Mouse (Mus musculus) lung, embryonic 14.5 days (tissue): Measurements from ENCODE around the gene Apod. TPM values are rescaled to one million over a fixed set of nuclear protein-coding genes. Genes with fewer than 3 reads are reported as not detected.
"Not testable (repeated sequence)": the region's sequence is repeated elsewhere in the genome, so short reads cannot be mapped to it uniquely, and the experiment has no call there.

ENCODE experiments used
- ATAC-seq: fragments of 200-750 bp; cut with Nextera tagmentation; 2 replicates; pipeline ENCODE4 v1.8.0; 2017; ENCODE audit warnings: mild to moderate bottlenecking, moderate TSS enrichment, moderate library complexity; ENCODE audit not compliant: insufficient read depth
- DNase-seq: peaks from one replicate; pipeline ENCODE4 v3.0.0-alpha.2; 2015
- H3K27ac ChIP-seq: fragments of 300-500 bp; sonication (generic); 2 replicates; pipeline ENCODE4 v1.5.1; 2014; ENCODE audit warnings: low read depth, mild to moderate bottlenecking, moderate library complexity
- H3K27me3 ChIP-seq: fragments of 300-500 bp; sonication (generic); 2 replicates; pipeline ENCODE4 v1.6.1; 2014; ENCODE audit warnings: low read length, control low read depth; ENCODE audit not compliant: insufficient read depth
- H3K36me3 ChIP-seq: fragments of 300-500 bp; sonication (generic); 2 replicates; pipeline ENCODE4 v1.6.1; 2014; ENCODE audit warnings: control low read depth; ENCODE audit not compliant: insufficient read depth
- H3K4me1 ChIP-seq: fragments of 300-500 bp; sonication (generic); 2 replicates; pipeline ENCODE4 v1.6.1; 2014; ENCODE audit warnings: antibody characterized with exemption, control low read depth; ENCODE audit not compliant: insufficient read depth
- H3K4me2 ChIP-seq: fragments of 300-500 bp; sonication (generic); 2 replicates; pipeline ENCODE4 v1.6.1; 2014; ENCODE audit warnings: mild to moderate bottlenecking
- H3K4me3 ChIP-seq: fragments of 300-500 bp; sonication (generic); 2 replicates; pipeline ENCODE4 v1.5.1; 2014; ENCODE audit warnings: low read depth, low read length
- H3K9ac ChIP-seq: fragments of 300-500 bp; sonication (generic); 2 replicates; pipeline ENCODE4 v1.6.1; 2014
- H3K9me3 ChIP-seq: fragments of 300-500 bp; sonication (generic); 2 replicates; pipeline ENCODE4 v1.6.1; 2016; ENCODE audit warnings: low read depth, low read length, control low read depth
- CTCF ChIP-seq: IDR thresholded peaks from 2 replicates; pipeline ENCODE4 v1.5.1; 2016; ENCODE audit warnings: antibody characterized with exemption, low read depth
- WGBS: fragments of 180-500 bp; shearing (Covaris S2); extraction: QIAGEN DNeasy Blood & Tissue Kit; methylation state at CpG from one replicate; pipeline ENCODE4 v1.1.7; 2014; 5-methylcytosine and 5-hydroxymethylcytosine counted together
- polyA plus RNA-seq: library from polyadenylated mRNA; unstranded; fragments of >200 nt; fragmentation: Nextera tagmentation; extraction: Ambion mirVana; gene quantifications from 2 replicates; pipeline ENCODE4 v1.2.1, GENCODE M21; 2014

The Apod gene
- polyA plus RNA-seq, 1 experiment from 2014 or later, result not detected

DNA sequence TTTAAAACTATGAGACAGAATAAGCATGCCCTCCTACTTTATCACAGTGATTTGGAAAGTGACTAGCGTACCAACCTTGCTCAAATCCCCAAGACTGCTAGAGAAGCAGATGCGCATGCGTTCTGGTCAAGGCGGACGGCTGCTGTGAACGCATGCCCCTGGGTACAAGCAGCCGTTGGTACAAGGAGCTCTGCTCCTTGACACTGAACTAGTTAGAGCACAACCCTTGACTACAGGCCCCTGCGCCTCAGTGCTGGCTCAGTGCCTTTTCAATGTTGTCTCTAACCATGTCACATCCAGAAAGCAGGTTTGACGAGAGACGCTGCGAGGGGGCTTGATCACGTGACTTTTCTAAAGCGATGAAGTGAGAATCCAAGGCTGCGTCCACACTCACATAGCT is 10.5 kb upstream of the Apod start:
- Histone ChIP-seq H3K4me1 (no peaks in the 10 kb centered on the region), H3K4me2 (no peak overlapping the region), H3K27me3 (no peaks in the 10 kb centered on the region), H3K27ac (no peak overlapping the region), H3K9me3 (no peaks in the 10 kb centered on the region), H3K9ac (no peak overlapping the region), H3K36me3 (no peaks in the 10 kb centered on the region), H3K4me3 (no peak overlapping the region)
- 91% methylated on average over 14 of the region's 14 CpGs for WGBS
- DNase-seq (no peak), ATAC-seq (no peak)
- no peak for TF ChIP-seq CTCF

DNA sequence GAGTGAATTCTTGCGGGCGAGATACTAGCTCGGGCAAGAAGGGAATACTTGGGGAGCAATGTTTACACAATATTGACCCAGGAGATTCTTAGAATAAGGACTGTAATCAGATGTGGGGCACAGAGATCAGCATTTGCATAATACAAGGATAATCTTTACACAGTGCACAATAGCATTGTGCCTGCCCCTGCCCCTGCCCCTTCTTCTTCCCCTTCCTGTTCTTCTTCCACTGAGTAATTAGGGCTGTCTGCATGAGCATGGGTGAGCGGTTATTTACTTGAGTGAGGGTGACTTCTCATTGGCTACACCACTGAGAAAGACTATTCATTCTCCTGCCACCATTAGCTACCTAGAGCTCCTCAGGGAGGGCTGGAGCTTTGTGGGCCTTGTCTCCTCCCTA is 6.9 kb upstream of the Apod start:
- ATAC-seq (no peak), DNase-seq (no peak)
- no peak overlapping the region for H3K4me3 ChIP-seq
- no peak for TF ChIP-seq CTCF
- no peak overlapping the region for H3K4me2 ChIP-seq
- no peaks in the 10 kb centered on the region for H3K9me3 ChIP-seq
- WGBS, result 65% methylated on average over 4 of the region's 4 CpGs
- no peaks in the 10 kb centered on the region for H3K27me3 ChIP-seq
- no peak overlapping the region for H3K9ac ChIP-seq
- H3K4me1 ChIP-seq, result no peaks in the 10 kb centered on the region
- H3K36me3 ChIP-seq, result no peaks in the 10 kb centered on the region
- no peak overlapping the region for H3K27ac ChIP-seq

DNA sequence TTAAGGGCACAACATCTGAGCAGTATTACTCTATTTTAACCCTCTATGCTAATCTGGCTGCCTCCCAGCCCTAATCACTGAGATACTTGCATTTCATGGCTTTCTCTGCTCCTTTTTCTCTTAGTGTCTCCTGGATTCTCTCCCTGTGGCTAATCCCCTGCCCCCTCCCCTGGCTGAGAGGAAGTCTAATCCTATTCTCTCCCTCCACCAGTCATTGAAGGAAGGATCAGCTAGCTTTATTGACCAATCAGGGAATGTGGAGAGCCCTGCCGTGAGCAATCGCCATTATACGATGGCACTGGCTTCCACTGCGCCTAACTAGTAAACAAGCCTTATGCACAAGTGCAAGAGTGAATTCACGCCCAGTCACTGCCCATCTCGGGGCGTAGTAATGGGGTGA is 6.3 kb upstream of the Apod start:
- Histone ChIP-seq H3K27me3 (no peaks in the 10 kb centered on the region), H3K9me3 (no peaks in the 10 kb centered on the region), H3K27ac (no peak overlapping the region), H3K4me2 (no peak overlapping the region), H3K9ac (no peak overlapping the region), H3K36me3 (no peaks in the 10 kb centered on the region), H3K4me3 (no peak overlapping the region), H3K4me1 (no peaks in the 10 kb centered on the region)
- no peak for ATAC-seq
- DNase-seq, result no peak
- no peak for TF ChIP-seq CTCF
- WGBS, result 82% methylated on average over 7 of the region's 7 CpGs

DNA sequence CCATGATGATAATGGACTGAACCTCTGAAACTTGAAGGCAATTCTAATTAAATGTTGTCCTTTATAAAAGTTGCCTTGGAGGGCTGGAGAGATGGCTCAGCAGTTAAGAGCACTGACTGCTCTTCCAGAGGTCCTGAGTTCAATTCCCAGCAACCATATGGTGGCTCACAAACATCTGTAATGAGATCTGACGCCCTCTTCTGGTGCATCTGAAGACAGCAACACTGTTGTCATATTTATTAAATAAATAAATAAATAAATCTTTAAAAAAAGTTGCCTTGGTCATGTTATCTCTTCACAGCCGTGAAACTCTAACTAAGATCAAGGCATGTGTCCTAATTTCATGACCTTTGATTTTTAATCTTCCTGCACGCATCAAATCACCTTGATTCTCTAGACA is 5.1 kb upstream of the Apod start:
- H3K36me3 ChIP-seq, H3K27me3 ChIP-seq, ATAC-seq, H3K9me3 ChIP-seq, H3K27ac ChIP-seq, H3K4me1 ChIP-seq, H3K4me2 ChIP-seq, DNase-seq, H3K4me3 ChIP-seq, H3K9ac ChIP-seq: not testable (repeated sequence)
- 0 out of 2 replicates have a peak, but pooled peaks have one; percentile 7 for TF ChIP-seq CTCF
- 60% methylated on average over 3 of the region's 3 CpGs for WGBS

DNA sequence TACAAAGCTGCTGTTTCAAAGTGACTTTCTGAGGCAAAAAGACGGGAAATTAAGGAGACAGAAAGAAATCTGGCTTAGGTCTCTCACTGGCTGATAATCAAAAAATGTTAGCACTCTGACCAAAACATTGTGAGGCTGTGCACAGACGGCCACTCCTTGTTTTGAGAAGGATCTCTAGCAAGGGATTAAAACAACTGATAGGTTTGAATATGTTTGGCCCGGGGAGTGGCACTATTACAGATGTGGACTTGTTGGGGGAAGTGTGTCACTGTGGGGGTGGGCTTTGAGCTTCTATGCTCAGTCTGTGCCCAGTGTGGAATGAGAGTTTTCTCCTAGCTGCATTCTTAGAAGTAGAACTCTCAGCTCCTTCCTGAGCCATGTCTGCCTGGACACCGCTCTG is 4.7 kb upstream of the Apod start:
- TF ChIP-seq CTCF, result no peak

DNA sequence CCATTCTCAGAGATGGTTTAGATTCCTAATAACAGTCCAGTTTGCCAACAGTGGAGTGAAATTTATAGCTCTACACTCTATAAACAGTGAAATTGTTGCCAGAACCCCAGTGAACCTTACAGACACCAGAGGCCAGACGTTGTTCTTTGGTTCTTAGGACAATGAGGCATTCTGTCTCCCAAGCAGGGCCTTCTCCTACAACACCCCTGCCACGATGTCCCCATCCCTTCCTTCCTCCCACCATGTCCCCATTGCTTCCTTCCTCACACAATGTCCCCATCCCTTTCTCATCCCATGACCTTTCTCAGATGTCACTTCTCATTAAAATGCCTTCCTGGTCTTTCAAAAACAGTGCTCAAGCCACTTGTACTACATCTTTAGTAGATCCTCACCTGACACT is 3.8 kb upstream of the Apod start:
- DNase-seq (no peak), ATAC-seq (no peak)
- WGBS, result 63% methylated on average over 2 of the region's 2 CpGs
- TF ChIP-seq CTCF, result no peak
- H3K4me1 ChIP-seq, result no peaks in the 10 kb centered on the region
- no peak overlapping the region for H3K9ac ChIP-seq
- no peak overlapping the region for H3K4me3 ChIP-seq
- no peaks in the 10 kb centered on the region for H3K27me3 ChIP-seq
- no peaks in the 10 kb centered on the region for H3K9me3 ChIP-seq
- H3K4me2 ChIP-seq, result no peak overlapping the region
- H3K27ac ChIP-seq, result no peak overlapping the region
- H3K36me3 ChIP-seq, result no peaks in the 10 kb centered on the region

More for the DNA sequence above, 4.7 kb upstream of the Apod start:
- Histone ChIP-seq H3K4me1 (no peaks in the 10 kb centered on the region), H3K9me3 (no peaks in the 10 kb centered on the region), H3K36me3 (no peaks in the 10 kb centered on the region), H3K27me3 (no peaks in the 10 kb centered on the region), H3K4me3 (no peak overlapping the region), H3K27ac (no peak overlapping the region), H3K4me2 (no peak overlapping the region), H3K9ac (no peak overlapping the region)
- ATAC-seq (no peak), DNase-seq (no peak)
- WGBS, result 57% methylated on average over 4 of the region's 4 CpGs

DNA sequence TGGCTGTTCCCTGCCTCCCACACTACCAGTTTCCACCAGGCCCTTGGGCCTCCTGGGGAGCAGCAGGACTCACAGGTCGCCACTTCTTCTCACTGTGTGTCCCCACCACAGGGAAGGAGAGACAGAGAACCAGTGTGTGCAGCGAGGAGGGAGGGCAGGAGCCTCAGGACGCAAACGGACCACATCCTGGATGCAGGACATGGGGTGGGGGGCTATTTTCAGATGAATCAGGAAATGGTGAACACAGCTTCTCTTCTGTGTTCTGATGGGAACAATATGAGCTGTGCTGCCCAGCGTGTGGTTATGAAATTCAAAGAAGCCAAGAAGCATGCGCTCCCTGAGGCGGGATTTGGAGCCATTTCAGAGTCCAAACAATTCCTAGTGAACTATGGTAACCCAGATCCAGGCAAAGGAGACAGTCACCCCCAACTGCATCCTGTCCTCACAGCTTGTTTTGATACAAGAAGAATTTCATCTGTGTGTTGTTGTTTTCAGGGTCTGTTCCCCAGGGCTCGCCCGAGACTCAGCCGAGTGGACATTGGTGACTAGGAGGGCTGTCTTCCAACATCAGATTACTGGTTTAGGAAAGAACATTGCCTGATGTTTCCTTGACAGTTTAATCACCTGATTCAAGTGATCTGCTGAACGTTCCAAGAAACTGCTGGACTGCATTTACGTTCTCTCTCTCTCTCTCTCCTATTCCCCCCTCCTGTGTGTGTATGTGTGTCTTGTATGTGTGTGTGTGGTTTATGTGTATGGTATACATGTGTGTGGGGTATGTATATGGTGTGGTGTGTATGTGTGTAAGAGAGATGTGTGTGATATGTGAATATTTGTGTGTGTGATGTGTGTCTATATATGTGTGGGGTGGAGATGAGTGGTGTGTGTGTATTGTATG is 1.9 kb upstream of the Apod start:
- DNase-seq (peak; percentile 68), ATAC-seq (peak; percentile 42; the same call in 1 of the 2 replicates)
- not testable (repeated sequence) for H3K4me2 ChIP-seq, H3K9ac ChIP-seq, H3K27me3 ChIP-seq, H3K4me1 ChIP-seq, H3K36me3 ChIP-seq, H3K4me3 ChIP-seq, H3K9me3 ChIP-seq, H3K27ac ChIP-seq
- 36% methylated on average over 12 of the region's 12 CpGs for WGBS
